Mouse (Mus musculus) heart, embryonic 14.5 days (tissue): ENCODE measurements around the gene Arf3. TPM values are rescaled to one million over a fixed set of nuclear protein-coding genes. Genes with fewer than 3 reads are reported as not detected.
A peak's percentile ranks its signal among the peaks of the same experiment; 100 is the strongest.

Source experiments
- ATAC-seq: fragments of 200-750 bp; cut with Nextera tagmentation; 2 replicates; pipeline ENCODE4 v1.8.0; 2017; ENCODE audit warnings: low read depth, moderate TSS enrichment; ENCODE audit not compliant: insufficient number of reproducible peaks, insufficient read depth, low FRiP score
- H3K27ac ChIP-seq, 2 experiments: fragments of 200-500 bp in 1 of 2; fragments of 300-500 bp in 1 of 2; sonication (generic) in 1 of 2; replicated peaks in 1 of 2; 2 replicates each; pipeline ENCODE4 v1.5.1; 2012 to 2014; ENCODE audit warnings: low read depth in 2 of 2, low read length in 2 of 2, control low read depth in 1 of 2, mild to moderate bottlenecking in 1 of 2, mixed read lengths in 1 of 2; ENCODE audit not compliant: control insufficient read depth in 1 of 2, insufficient read depth in 1 of 2
- H3K27me3 ChIP-seq: fragments of 300-500 bp; sonication (generic); 2 replicates; pipeline ENCODE4 v1.6.1; 2014; ENCODE audit warnings: mild to moderate bottlenecking, low read length, control low read depth; ENCODE audit not compliant: control insufficient read depth, insufficient read depth
- H3K36me3 ChIP-seq: fragments of 300-500 bp; sonication (generic); 2 replicates; pipeline ENCODE4 v1.6.1; 2014; ENCODE audit warnings: mild to moderate bottlenecking, control low read depth, low read length, mixed read lengths; ENCODE audit not compliant: control insufficient read depth, insufficient read depth
- H3K4me1 ChIP-seq, 2 experiments: fragments of 200-500 bp in 1 of 2; fragments of 300-500 bp in 1 of 2; sonication (generic) in 1 of 2; 2 replicates each; pipeline ENCODE4 v1.6.1; 2012 to 2014; ENCODE audit warnings: low read length in 2 of 2, control low read depth in 1 of 2, mixed read lengths in 1 of 2; ENCODE audit not compliant: control insufficient read depth in 2 of 2, insufficient read depth in 2 of 2
- H3K4me2 ChIP-seq: fragments of 300-500 bp; sonication (generic); 2 replicates; pipeline ENCODE4 v1.6.1; 2014; ENCODE audit warnings: mild to moderate bottlenecking, low read length
- H3K4me3 ChIP-seq, 2 experiments: fragments of 200-500 bp in 1 of 2; fragments of 300-500 bp in 1 of 2; sonication (generic) in 1 of 2; 2 replicates each; pipeline ENCODE4 v1.5.1; 2012 to 2014; ENCODE audit warnings: low read length in 2 of 2, mild to moderate bottlenecking in 2 of 2, control low read depth in 1 of 2, low read depth in 1 of 2, moderate library complexity in 1 of 2; ENCODE audit not compliant: control insufficient read depth in 1 of 2, insufficient read depth in 1 of 2
- H3K9ac ChIP-seq: fragments of 300-500 bp; sonication (generic); 2 replicates; pipeline ENCODE4 v1.6.1; 2014; ENCODE audit warnings: mild to moderate bottlenecking, low read length
- H3K9me3 ChIP-seq: fragments of 300-500 bp; sonication (generic); 2 replicates; pipeline ENCODE4 v1.6.1; 2016; ENCODE audit warnings: low read length, control low read depth; ENCODE audit not compliant: control insufficient read depth
- WGBS: fragments of 180-500 bp; shearing (Covaris S2); extraction: QIAGEN DNeasy Blood & Tissue Kit; methylation state at CpG from one replicate; pipeline ENCODE4 v1.1.7; 2014; 5-methylcytosine and 5-hydroxymethylcytosine counted together
- polyA plus RNA-seq: library from polyadenylated mRNA; unstranded; fragments of >200 nt; fragmentation: Nextera tagmentation; extraction: Ambion mirVana; gene quantifications from 2 replicates; pipeline ENCODE4 v1.2.1, GENCODE M21; 2014

Arf3 gene
- polyA plus RNA-seq, 1 experiment from 2014 or later = 31.9 TPM

DNA sequence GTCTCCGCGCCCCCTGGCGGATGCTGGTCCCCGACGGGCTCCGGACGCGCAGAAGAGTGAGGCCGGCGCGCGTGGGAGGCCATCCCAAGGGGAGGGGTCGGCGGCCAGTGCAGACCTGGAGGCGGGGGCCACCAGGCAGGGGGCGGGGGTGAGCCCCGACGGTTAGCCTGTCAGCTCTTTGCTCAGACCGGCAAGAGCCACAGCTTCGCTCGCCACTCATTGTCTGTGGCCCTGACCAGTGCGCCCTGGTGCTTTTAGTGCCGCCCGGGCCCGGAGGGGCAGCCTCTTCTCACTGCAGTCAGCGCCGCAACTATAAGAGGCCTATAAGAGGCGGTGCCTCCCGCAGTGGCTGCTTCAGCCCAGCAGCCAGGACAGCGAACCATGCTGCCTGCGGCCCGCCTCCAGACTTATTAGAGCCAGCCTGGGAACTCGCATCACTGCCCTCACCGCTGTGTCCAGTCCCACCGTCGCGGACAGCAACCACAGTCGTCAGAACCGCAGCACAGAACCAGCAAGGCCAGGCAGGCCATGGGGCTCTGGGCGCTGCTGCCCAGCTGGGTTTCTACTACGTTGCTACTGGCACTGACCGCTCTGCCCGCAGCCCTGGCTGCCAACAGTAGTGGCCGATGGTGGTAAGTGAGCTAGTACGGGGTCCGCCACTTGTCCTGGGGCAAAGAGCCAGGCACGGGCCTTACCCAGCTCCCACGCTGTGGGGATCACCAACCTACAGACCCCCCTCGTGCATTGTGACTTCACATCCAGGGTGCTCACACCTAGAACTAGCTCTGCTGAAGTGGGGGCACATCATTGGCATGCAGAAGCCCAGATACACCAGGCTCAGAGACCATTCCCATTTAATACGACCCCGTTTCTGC is 26.9 kb upstream of the Arf3 start, which contains the start of gene Wnt1:
Gene Wnt1 (plus strand): TSS at position 197 of the 875 bp plus-strand sequence.
- Histone ChIP-seq H3K4me3 (peak within 1 kb of the TSS; percentile 20 to 31; a peak in 3 of 4 replicates), H3K36me3 (no peaks in the 10 kb centered on the region), H3K9me3 (peaks cover 4% of the 10 kb centered on the region; the same call in 1 of the 2 replicates), H3K4me1 (peaks cover 0 to 34% of the 10 kb centered on the region in 2 experiments; a peak in 3 of 4 replicates), H3K9ac (peak within 1 kb of the TSS; percentile 14; the same call in 1 of the 2 replicates), H3K4me2 (peak within 1 kb of the TSS; percentile 57), H3K27me3 (peaks cover 89% of the 10 kb centered on the region), H3K27ac (no peak within 1 kb of the TSS)
- no peak for ATAC-seq
- WGBS = 3% methylated on average over 50 of the region's 51 CpGs

DNA sequence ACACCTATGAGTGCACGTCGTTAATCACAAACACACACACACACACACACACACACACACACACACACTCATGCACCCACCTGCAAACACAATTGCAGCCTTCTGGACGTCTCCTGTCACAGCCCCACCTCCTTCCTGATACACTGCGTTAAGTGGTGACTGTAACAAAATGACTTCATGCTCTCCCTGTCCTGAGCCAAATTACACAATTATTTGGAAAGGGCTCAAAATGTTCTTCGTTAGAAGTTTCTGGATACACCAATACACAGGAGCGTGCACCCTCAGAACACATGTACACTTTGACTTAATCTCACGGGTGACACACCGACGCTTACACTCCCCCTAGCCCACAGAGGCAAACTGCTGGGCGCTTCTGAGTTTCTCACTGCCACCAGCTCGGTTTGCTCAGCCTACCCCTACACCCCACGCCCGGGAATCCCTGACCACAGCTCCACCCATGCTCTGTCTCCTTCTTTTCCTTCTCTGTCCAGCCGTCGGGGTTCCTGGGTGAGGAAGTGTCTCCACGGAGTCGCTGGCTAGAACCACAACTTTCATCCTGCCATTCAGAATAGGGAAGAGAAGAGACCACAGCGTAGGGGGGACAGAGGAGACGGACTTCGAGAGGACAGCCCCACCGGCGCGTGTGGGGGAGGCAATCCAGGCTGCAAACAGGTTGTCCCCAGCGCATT is 26.1 kb upstream of the Arf3 start:
- Histone ChIP-seq H3K4me2 (peak overlapping the region; percentile 55), H3K4me3 (peak overlapping the region in 1 of 2 experiments; percentile 29; a peak in 1 of 4 replicates), H3K9ac (no peak overlapping the region), H3K9me3 (peaks cover 4% of the 10 kb centered on the region; the same call in 1 of the 2 replicates), H3K27ac (no peak overlapping the region), H3K27me3 (peaks cover 81% of the 10 kb centered on the region), H3K36me3 (no peaks in the 10 kb centered on the region), H3K4me1 (peaks cover 0 to 34% of the 10 kb centered on the region in 2 experiments; a peak in 3 of 4 replicates)
- 12% methylated on average over 24 of the region's 24 CpGs for WGBS
- no peak for ATAC-seq

DNA sequence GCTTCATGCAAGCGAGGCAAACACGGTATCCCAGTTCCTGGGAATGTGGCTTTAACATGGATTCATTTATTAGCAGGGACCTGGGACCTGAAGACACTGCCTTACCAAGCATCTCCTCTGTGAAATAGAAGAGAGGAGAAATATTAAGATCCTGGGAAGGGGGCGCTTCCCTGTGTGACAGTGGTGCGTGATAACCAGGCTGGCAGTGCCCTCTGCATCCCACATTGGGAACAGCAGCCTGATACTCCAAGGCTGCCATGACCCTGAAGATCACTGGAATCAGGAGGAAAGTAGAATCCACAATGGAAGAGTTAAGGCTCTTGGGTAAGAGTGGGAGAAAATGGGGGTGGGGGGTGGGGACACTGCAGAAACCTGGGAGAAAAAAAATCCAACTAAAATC is 24.9 kb upstream of the Arf3 start:
- H3K27ac ChIP-seq = no peak overlapping the region
- no peak overlapping the region for H3K9ac ChIP-seq
- H3K4me1 ChIP-seq = peaks cover 0 to 28% of the 10 kb centered on the region in 2 experiments; a peak in 3 of 4 replicates
- 32% methylated on average over 4 of the region's 4 CpGs for WGBS
- no peak for ATAC-seq
- peaks cover 70% of the 10 kb centered on the region for H3K27me3 ChIP-seq
- H3K9me3 ChIP-seq = peaks cover 4% of the 10 kb centered on the region; the same call in 1 of the 2 replicates
- no peak overlapping the region for H3K4me3 ChIP-seq
- H3K4me2 ChIP-seq = no peak overlapping the region
- no peaks in the 10 kb centered on the region for H3K36me3 ChIP-seq

DNA sequence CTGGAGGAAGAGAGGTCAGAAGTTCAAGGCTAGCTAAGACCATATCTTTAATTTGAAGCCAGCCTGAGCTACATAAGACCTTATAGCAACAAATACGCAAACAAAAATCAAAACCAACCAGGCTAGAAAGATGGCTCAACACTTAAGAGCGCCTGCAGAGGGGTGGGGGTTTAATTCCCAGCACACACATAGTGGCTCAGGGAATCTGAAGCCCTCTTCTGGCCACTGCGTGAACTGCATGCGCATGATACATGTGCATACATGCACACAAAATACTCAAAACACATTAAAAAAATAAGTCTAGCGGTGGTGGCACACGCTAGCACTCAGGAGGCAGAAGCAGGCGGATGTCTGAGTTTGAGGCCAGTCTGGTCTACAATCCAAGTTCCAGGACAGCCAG is 22.7 kb upstream of the Arf3 start:
- peaks cover 4% of the 10 kb centered on the region; the same call in 1 of the 2 replicates for H3K9me3 ChIP-seq
- peaks cover 66% of the 10 kb centered on the region for H3K27me3 ChIP-seq
- no peak for ATAC-seq
- no peak overlapping the region for H3K4me2 ChIP-seq
- no peak overlapping the region for H3K9ac ChIP-seq
- H3K27ac ChIP-seq = no peak overlapping the region
- 30% methylated on average over 7 of the region's 7 CpGs for WGBS
- H3K4me1 ChIP-seq = peaks cover 0 to 8% of the 10 kb centered on the region in 2 experiments; a peak in 3 of 4 replicates
- H3K4me3 ChIP-seq = no peak overlapping the region
- H3K36me3 ChIP-seq = no peaks in the 10 kb centered on the region

DNA sequence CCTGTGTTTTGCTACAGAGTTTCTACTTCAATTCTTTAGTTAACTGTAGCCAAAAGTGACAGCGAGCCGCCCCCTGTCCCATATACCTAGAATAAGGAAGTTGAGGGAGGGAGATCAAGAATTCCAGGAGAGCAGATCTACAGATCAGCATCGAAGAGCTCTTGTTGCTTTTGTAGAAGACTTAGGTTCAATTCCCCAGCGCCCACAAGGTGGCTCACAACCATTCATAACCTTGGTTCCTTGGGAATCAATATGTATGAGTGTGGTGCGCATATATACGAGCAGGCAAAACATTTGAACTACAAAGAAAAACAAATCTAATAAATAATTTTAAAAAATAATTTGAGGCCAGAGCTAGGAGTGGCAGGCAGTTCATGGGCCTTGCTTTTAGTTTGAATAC is 18.2 kb upstream of the Arf3 start:
- Histone ChIP-seq H3K36me3 (no peaks in the 10 kb centered on the region), H3K4me3 (no peak overlapping the region), H3K4me2 (no peak overlapping the region), H3K27me3 (peaks cover 66% of the 10 kb centered on the region), H3K9ac (no peak overlapping the region), H3K9me3 (peaks cover 4% of the 10 kb centered on the region; the same call in 1 of the 2 replicates), H3K27ac (no peak overlapping the region), H3K4me1 (peaks cover 4 to 29% of the 10 kb centered on the region in 2 experiments; a peak in 3 of 4 replicates)
- ATAC-seq = no peak
- WGBS = 29% methylated on average over 6 of the region's 6 CpGs

DNA sequence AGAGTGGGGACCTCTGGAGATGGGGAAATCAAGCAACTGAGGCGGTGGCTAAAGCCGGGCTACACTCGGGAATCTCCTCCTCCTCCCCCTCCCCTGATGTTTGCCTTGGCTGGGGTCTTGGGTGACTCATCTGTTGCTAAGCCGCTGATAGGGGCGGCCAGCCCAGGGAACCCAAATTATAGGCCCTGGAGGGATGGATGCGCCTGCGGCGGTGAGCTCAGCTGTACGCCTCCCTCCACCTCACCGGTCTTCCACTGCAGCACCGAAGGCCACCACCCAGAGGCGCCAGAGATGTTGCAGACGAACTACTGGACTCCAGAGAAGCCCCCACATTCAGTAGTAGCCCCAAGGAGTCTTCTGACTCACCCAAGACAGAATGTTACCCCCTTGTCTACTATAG is 17.6 kb upstream of the Arf3 start:
- Histone ChIP-seq H3K9me3 (peaks cover under 1% of the 10 kb centered on the region; the same call in 1 of the 2 replicates), H3K4me3 (no peak overlapping the region), H3K27ac (no peak overlapping the region), H3K36me3 (no peaks in the 10 kb centered on the region), H3K27me3 (peaks cover 71% of the 10 kb centered on the region), H3K9ac (no peak overlapping the region), H3K4me2 (no peak overlapping the region), H3K4me1 (peaks cover 4 to 29% of the 10 kb centered on the region in 2 experiments; a peak in 3 of 4 replicates)
- WGBS = 6% methylated on average over 13 of the region's 13 CpGs
- no peak for ATAC-seq

DNA sequence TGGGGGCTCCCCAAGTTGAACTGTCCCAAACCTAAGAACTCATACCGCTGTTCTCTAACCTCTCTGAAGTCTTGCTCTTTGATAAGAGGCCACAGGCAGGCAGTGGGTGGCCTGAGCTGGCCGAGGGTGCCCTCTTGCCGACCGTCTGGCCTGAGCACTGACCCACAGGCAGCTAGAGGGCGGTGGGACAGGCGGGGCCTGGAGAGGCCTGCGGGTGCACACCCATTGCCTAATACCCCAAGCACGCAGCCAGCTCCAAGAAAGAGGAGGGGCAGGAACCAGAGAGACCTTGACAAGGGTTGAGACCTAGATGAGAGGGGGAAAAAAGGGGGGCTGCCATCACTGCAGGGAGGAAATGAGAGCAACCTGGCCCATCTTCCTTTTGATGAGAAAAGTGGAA is 17.1 kb upstream of the Arf3 start:
- no peak for ATAC-seq
- Histone ChIP-seq H3K9ac (no peak overlapping the region), H3K27ac (no peak overlapping the region), H3K4me3 (no peak overlapping the region), H3K27me3 (peaks cover 74% of the 10 kb centered on the region), H3K4me2 (no peak overlapping the region), H3K9me3 (no peaks in the 10 kb centered on the region), H3K36me3 (no peaks in the 10 kb centered on the region), H3K4me1 (peaks cover 4 to 29% of the 10 kb centered on the region in 2 experiments; a peak in 3 of 4 replicates)
- WGBS = 11% methylated on average over 8 of the region's 8 CpGs
